Mouse (Mus musculus) cerebellum, postnatal 4 days (tissue): ENCODE measurements around the gene Itk.
A peak's percentile ranks its signal among the peaks of the same experiment; 100 is the strongest.

Experiments used
- DNase-seq, 2 experiments: peaks; one replicate each; pipeline ENCODE4 v3.0.0; 2022; ENCODE audit warnings: low spot score in 2 of 2, mixed read lengths in 1 of 2

Gene Itk

DNA sequence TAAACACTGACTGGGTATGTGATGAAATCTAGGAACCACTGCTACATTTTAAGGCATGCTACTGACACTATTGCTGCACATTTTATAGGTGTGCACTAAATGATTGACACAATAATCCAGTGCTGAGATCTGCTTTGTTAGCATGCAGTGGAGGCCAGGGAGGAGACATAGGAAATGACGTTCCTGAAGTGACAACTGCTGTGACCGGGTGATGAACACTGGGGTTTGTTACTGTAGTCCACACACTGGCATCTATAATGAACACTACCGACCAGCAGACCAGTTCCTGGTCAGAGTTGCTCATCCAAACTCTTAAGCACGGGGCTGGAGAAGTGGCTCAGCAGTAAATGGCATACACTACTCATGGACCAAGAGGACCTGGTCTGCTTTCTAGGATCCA, 4.1 kb upstream of the Itk start:
- DNase-seq, result no peak

DNA sequence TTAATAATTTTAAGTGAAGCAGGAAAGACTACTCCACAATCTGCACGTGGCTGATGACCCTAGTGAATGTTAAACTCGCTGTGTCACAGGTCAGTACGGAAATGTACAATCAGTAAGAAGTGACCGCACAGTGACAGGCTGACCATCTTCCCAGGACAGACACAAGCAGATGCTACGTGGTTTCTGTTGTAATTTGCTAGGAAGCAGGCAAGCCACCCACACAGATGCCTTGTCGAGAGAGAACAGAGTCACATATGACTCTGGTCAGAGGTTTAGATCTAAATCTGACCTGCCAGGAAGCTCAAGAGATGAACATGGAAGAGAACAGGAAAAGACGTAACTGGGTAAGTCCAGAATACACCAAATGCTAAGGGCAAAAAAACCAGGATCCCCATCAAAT, 3.6 kb upstream of the Itk start:
- no peak for DNase-seq

- DNase-seq, result no peak
These were observed 1.3 kb upstream of the Itk start for GRCm38 (mm10) chr11:46390621-46391020.

- no peak for DNase-seq
These were observed 877 bp downstream of the Itk start for GRCm38 (mm10) chr11:46388438-46388837.

GRCm38 (mm10) chr11:46387061-46387460, 2.3 kb downstream of the Itk start:
- DNase-seq, result no peak

DNA sequence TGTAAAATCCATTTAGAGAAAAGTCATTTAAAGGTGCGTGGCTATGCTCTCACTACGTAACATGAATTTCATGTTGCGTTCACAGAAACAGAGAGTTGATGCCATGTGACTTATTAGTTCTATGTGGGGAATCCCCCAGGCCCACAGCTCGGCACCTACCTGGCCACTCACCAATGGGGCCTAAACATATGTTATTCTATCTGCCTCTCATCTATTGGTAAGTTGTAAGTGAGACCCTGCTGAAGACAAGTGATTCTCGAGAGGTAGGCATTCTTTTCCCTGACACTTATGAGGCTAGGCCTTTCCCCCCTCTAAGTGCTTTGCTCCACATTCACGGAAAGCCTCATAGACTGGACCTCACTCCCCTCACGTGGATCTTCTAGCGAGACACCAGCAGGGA, 2.8 kb downstream of the Itk start:
- DNase-seq, result no peak

DNA sequence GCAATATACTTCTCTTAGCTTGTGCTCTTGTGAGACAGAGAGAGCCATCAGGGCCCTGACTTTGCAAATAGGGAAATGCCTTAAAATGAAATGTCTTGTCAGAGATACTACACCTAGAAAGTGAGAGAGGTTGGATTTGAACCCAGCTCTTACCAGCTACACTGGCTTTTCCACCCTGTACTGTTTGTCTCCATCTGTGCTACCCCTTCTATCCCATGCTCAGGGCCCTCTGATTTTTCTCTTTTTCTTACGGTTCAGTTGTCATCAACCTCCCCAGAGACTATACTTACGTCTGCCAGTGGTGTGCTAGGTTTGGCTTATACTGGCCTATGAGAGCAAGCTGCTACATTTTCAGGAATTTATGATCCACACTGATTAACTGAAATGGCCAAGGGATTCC, 4.4 kb downstream of the Itk start:
- no peak for DNase-seq

GRCm38 (mm10) chr11:46382466-46382865, 6.8 kb downstream of the Itk start:
- DNase-seq, result no peak

DNA sequence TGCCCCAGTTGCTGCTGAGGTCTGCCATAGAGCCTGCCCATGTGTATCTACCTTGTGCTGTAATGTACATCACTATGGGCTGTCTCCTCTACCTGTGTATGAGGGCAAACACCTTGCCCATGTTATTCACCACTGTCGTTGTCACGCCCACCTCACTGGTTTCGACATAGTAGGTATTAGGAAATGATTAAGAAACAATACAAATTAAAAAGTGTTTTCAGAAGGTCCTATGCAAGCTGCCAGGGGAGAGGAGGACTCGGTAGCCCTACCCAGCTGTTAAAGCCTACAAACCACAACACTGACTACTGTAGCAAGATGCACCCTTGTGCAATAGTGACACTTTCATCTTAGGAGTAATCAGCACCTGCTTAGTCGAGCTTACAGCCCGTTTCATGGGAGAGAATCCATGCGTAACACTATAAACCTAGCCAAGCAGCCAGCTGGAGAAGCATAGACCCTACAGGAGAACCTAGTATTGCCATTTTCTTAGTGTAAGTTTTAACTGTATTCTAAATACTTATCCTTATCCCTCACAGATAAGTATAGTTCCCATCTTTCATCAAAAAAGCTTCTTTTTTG, 9.1 kb downstream of the Itk start:
- no peak for DNase-seq

- DNase-seq, result no peak
These were observed 11.2 kb downstream of the Itk start for GRCm38 (mm10) chr11:46377819-46378782.

GRCm38 (mm10) chr11:46377316-46377715, 12.0 kb downstream of the Itk start:
- no peak for DNase-seq

- no peak for DNase-seq
These were observed 14.3 kb downstream of the Itk start for GRCm38 (mm10) chr11:46375015-46375414.

DNA sequence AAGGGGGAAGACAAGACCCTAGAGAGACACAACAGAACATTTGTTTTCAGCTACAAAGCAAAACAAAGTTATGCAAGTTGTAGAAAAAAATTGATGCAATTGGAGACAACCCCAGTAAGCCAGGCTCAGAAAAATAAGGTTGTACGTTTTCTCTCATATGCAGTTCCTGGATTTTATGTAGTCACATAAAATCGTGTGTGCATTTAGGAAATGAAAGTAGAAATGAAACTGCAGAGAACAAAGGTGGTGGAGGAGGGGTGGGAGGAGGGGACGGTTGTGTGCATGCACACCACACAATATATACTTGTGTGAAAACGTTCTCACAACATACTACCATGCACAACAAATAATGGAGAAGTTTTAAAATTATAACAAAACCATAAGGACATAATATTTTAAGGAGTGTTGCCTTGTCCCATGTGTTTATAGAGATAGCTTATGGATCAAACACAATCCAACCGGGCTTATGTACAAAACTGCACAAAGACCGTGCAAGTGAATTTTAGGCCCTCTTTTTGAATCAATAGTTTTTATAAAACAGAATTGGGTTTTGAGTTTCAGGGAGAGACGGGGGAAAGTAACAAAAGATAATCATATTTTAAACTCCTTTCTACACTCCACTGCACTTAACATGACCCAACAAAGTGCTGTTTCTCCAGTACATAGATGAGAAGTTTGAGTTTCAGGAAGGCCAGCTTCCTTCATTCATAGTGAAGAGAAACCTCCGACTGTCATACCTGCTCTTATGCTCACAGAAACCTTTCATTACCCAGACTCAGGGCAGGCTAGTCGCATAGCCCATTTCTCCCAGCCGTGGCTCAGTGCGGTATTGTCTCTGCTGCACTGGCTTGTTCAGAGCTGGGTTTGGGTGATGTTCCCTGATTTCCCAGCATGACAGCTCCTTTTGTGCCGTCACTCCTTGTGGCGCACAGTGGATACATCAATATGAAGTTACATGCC, 16.0 kb downstream of the Itk start:
- DNase-seq, result no peak

GRCm38 (mm10) chr11:46372331-46372953, 16.9 kb downstream of the Itk start:
- no peak for DNase-seq

GRCm38 (mm10) chr11:46371250-46371649, 18.1 kb downstream of the Itk start:
- DNase-seq, result no peak

GRCm38 (mm10) chr11:46370457-46370856, 18.9 kb downstream of the Itk start:
- no peak for DNase-seq

- DNase-seq, result no peak
These were observed 23.0 kb downstream of the Itk start for GRCm38 (mm10) chr11:46366357-46366756.

GRCm38 (mm10) chr11:46365744-46366143, 23.6 kb downstream of the Itk start:
- no peak for DNase-seq

GRCm38 (mm10) chr11:46363864-46364263, 25.5 kb downstream of the Itk start:
- no peak for DNase-seq

DNA sequence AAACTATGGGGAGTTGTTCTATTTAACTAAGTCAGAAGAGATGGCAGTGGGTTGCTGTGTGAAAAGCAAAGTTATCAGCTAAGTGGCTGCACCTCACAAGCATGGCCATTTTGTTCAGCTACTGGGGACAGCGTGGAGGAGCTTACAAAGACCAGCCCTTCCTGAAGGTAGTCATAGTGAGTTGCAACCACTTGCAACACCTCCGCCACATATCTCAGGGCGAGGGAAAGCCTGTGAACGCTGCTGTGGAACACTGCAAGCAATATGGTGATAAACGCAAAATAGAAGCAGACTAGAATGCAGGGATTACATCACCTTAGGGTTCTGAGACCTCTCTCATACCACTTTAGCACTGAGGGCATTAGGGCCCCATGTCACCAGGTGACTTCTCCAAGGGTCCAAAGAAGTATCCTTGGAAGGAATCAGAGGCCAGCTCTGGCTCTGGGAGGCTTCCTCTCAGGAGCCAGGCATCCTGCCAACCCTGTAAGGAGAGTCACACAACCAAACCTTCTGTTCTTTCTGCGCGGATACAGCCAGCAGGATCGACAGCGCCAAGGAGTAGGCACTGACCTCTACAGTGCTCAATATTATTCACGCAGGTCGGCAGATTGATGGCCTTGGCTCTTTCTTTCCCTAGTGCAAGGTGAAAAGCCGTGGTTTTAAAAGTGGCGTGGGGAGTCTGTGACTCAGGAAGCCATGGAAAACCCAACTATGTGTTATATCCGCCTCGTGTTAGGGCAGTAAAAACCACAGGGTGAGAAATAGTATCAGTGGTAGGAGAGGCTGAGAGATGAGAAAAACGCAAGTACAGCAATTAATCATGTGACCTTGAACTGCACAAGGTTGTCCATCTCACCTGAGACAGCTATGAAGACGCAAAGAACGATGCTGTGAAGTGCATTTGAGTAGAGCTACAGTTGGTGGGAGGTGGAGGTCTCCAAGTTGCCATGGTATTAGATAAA, 27.0 kb downstream of the Itk start:
- DNase-seq, result peak in 1 of 2 experiments; percentile 3
